Comparison of ENCODE assay signal across 9 mouse cellular contexts in the genomic region with DNA sequence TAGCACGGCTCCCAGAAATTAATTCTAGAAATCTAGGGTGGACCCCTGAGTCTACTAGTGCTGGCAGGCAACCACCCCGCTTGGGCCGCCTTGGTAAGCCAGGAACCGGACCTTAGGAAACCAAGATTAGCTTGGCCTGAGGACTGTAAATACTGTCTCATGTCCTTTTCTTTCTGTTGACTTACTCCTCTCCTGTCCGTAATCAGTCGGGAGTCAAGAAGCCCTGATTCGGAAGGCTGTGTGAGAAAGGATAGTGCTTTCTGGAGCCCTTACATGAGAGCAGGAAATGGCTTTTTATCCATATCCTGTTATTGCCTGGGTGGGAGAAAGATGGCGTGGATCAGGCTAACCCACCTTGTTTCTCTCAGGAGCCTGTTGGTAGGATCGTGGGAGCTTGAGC. TPM values are rescaled to one million over a fixed set of nuclear protein-coding genes. Genes with fewer than 3 reads are reported as not detected.
DNase-seq lines count a peak whose midpoint lies in the region; ATAC-seq and TF ChIP-seq lines count a peak whose summit lies in the region.
"Had no signal": no experiment of that assay in that cellular context is flagged by ENCODE, and none has a peak within 500 bp of the region (broad histone marks: within the 10 kb centered on the region; RNA-seq: fewer than 3 reads in every experiment).

No protein-coding gene starts in this region.

- ATAC-seq in forebrain, postnatal 0 days: no peak
- no peak for ATAC-seq in kidney, postnatal 0 days (replicated peaks; ENCODE audit: low FRiP score, low read depth)
- ATAC-seq in midbrain, embryonic 14.5 days (ENCODE audit: low FRiP score, low TSS enrichment): no peak

- H3K9me3 ChIP-seq in forebrain, postnatal 0 days (ENCODE audit: low read length): no peaks in the 10 kb centered on the region
- no peaks in the 10 kb centered on the region for H3K9me3 ChIP-seq in kidney, postnatal 0 days (replicated peaks; ENCODE audit: low read length)
- H3K9me3 ChIP-seq in midbrain, embryonic 14.5 days (ENCODE audit: control insufficient read depth, low read length): no peaks in the 10 kb centered on the region

- H3K4me1 ChIP-seq in forebrain, postnatal 0 days (ENCODE audit: insufficient read depth): peaks cover 12% of the 10 kb centered on the region
- peaks cover 15% of the 10 kb centered on the region for H3K4me1 ChIP-seq in kidney, postnatal 0 days (replicated peaks; ENCODE audit: insufficient read depth, low read length)
- H3K4me1 ChIP-seq in midbrain, embryonic 14.5 days (ENCODE audit: control insufficient read depth, insufficient read depth, low read length): peaks cover 24% of the 10 kb centered on the region

- WGBS in forebrain, postnatal 0 days: 19% methylated on average over 9 of the region's 9 CpGs
- WGBS in kidney, postnatal 0 days: 4% methylated on average over 9 of the region's 9 CpGs
- 25% methylated on average over 9 of the region's 9 CpGs for WGBS in midbrain, embryonic 14.5 days

- no peak for TF ChIP-seq CTCF in gastrocnemius, adult 2 months (IDR thresholded peaks at IDR 0.05)
- no peak for TF ChIP-seq CTCF in forebrain, postnatal 0 days (IDR thresholded peaks at IDR 0.05; ENCODE audit: low read depth)
- TF ChIP-seq CTCF in kidney, postnatal 0 days (IDR thresholded peaks at IDR 0.05; ENCODE audit: low read depth): no peak

- peak overlapping the region; percentile 80 for H3K9ac ChIP-seq in forebrain, postnatal 0 days
- peak overlapping the region; percentile 83 for H3K9ac ChIP-seq in kidney, postnatal 0 days (ENCODE audit: low read depth, low read length)
- peak overlapping the region; percentile 88 for H3K9ac ChIP-seq in midbrain, embryonic 14.5 days (replicated peaks; ENCODE audit: low read length)

- intact Hi-C loops in gastrocnemius, adult 2 months (cut with DNase I): no loop called here

- DNase-seq in gastrocnemius, adult 2 months: no peak
- DNase-seq in gastrocnemius, adult 8-10 months (ENCODE audit: low spot score in 2 of 2): no peak
- DNase-seq in adipocyte (ENCODE audit: low spot score): peak; percentile 48
- peak; percentile 49 for DNase-seq in forebrain, postnatal 0 days
- peak; percentile 50 for DNase-seq in kidney, postnatal 0 days (ENCODE audit: low spot score)
- peak; percentile 30 for DNase-seq in midbrain, embryonic 14.5 days
- DNase-seq in ovary, postnatal 14 days (ENCODE audit: low spot score): no peak
- DNase-seq in layer of hippocampus, adult 9-11 months: no peak

- H3K27me3 ChIP-seq in forebrain, postnatal 0 days (ENCODE audit: insufficient read depth, low read length): no peaks in the 10 kb centered on the region
- H3K27me3 ChIP-seq in kidney, postnatal 0 days (ENCODE audit: insufficient read depth, low read length): no peaks in the 10 kb centered on the region
- H3K27me3 ChIP-seq in midbrain, embryonic 14.5 days (ENCODE audit: control insufficient read depth, insufficient read depth, low read length): no peaks in the 10 kb centered on the region

- peak overlapping the region; percentile 83 for H3K4me3 ChIP-seq in gastrocnemius, adult 2 months
- H3K4me3 ChIP-seq in forebrain, postnatal 0 days (ENCODE audit: low read depth, low read length): peak overlapping the region; percentile 73
- H3K4me3 ChIP-seq in kidney, postnatal 0 days (replicated peaks; ENCODE audit: low read depth, low read length): peak overlapping the region; percentile 50
- H3K4me3 ChIP-seq in midbrain, embryonic 14.5 days (replicated peaks; ENCODE audit: low read depth, low read length): peak overlapping the region; percentile 57

- H3K4me2 ChIP-seq in forebrain, postnatal 0 days (ENCODE audit: low read depth): peak overlapping the region; percentile 76
- H3K4me2 ChIP-seq in kidney, postnatal 0 days (ENCODE audit: low read length): peak overlapping the region; percentile 81
- peak overlapping the region; percentile 82 for H3K4me2 ChIP-seq in midbrain, embryonic 14.5 days (ENCODE audit: low read length)

- H3K36me3 ChIP-seq in forebrain, postnatal 0 days (ENCODE audit: insufficient read depth): peaks cover 7% of the 10 kb centered on the region; the same call in 1 of the 2 replicates
- no peaks in the 10 kb centered on the region for H3K36me3 ChIP-seq in kidney, postnatal 0 days (ENCODE audit: insufficient read depth, low read length)
- H3K36me3 ChIP-seq in midbrain, embryonic 14.5 days (ENCODE audit: control insufficient read depth, insufficient read depth, low read length): peaks cover 7% of the 10 kb centered on the region; the same call in 1 of the 2 replicates

- H3K27ac ChIP-seq in gastrocnemius, adult 2 months: peak overlapping the region; percentile 99
- H3K27ac ChIP-seq in forebrain, postnatal 0 days (ENCODE audit: low read depth, low read length): peak overlapping the region; percentile 97
- H3K27ac ChIP-seq in kidney, postnatal 0 days: peak overlapping the region; percentile 91
- H3K27ac ChIP-seq in midbrain, embryonic 14.5 days (replicated peaks; ENCODE audit: low read depth, low read length): peak overlapping the region; percentile 27

RNA-seq across cellular contexts. Expression of gene Kctd20, which starts 1.5 kb away (rescaled TPM):
- total RNA-seq in gastrocnemius, adult 2 months (2021): 10 to 100 TPM; 33.4 to 39.8 TPM
- total RNA-seq in gastrocnemius, adult 8-10 months (2022): 10 to 100 TPM; 27.0 to 38.6 (median 28.7) TPM
- 69.2 and 77.3 TPM in 2 replicates for total RNA-seq in forebrain, postnatal 0 days (2014; rRNA removed)
- 63.4 and 72.9 TPM in 2 replicates for polyA plus RNA-seq in forebrain, postnatal 0 days (2015; fragmentation: Nextera tagmentation; extraction: Ambion mirVana)
- polyA plus RNA-seq in kidney, postnatal 0 days (2015; fragmentation: Nextera tagmentation; extraction: Ambion mirVana): 54.5 and 58.8 TPM in 2 replicates
- polyA plus RNA-seq in midbrain, embryonic 14.5 days (2014; fragmentation: Nextera tagmentation; extraction: Ambion mirVana): 61.1 and 93.6 TPM in 2 replicates

RNA-seq across cellular contexts. Expression of gene Pxt1, which starts 9.6 kb away (rescaled TPM):
- not detected for total RNA-seq in gastrocnemius, adult 2 months (2021)
- total RNA-seq in gastrocnemius, adult 8-10 months (2022): not detected
- total RNA-seq in forebrain, postnatal 0 days (2014; rRNA removed): not detected in 2 replicates
- not detected in 2 replicates for polyA plus RNA-seq in forebrain, postnatal 0 days (2015; fragmentation: Nextera tagmentation; extraction: Ambion mirVana)
- not detected in 2 replicates for polyA plus RNA-seq in kidney, postnatal 0 days (2015; fragmentation: Nextera tagmentation; extraction: Ambion mirVana)
- polyA plus RNA-seq in midbrain, embryonic 14.5 days (2014; fragmentation: Nextera tagmentation; extraction: Ambion mirVana): not detected in 2 replicates
- total RNA-seq: neutrophil, adult 5-6 weeks had no signal

RNA-seq across cellular contexts. Expression of gene 4930539E08Rik, which starts 38.1 kb away (rescaled TPM):
- under 1 TPM in 1 of 2 experiments, not detected in 1; 0.10 TPM for total RNA-seq in gastrocnemius, adult 2 months (2021)
- total RNA-seq in gastrocnemius, adult 8-10 months (2022): not detected
- total RNA-seq in forebrain, postnatal 0 days (2014; rRNA removed): 3.3 and 4.1 TPM in 2 replicates
- polyA plus RNA-seq in forebrain, postnatal 0 days (2015; fragmentation: Nextera tagmentation; extraction: Ambion mirVana): 1.8 and 2.1 TPM in 2 replicates
- polyA plus RNA-seq in kidney, postnatal 0 days (2015; fragmentation: Nextera tagmentation; extraction: Ambion mirVana): 0.24 and 0.41 TPM in 2 replicates
- polyA plus RNA-seq in midbrain, embryonic 14.5 days (2014; fragmentation: Nextera tagmentation; extraction: Ambion mirVana): 1.0 and 1.2 TPM in 2 replicates

RNA-seq across cellular contexts. Expression of gene Stk38, which starts 54.5 kb away (rescaled TPM):
- 10 to 100 TPM; 26.9 to 29.2 TPM for total RNA-seq in gastrocnemius, adult 2 months (2021)
- 10 to 100 TPM; 19.5 to 22.5 (median 19.8) TPM for total RNA-seq in gastrocnemius, adult 8-10 months (2022)
- 49.0 and 58.8 TPM in 2 replicates for total RNA-seq in forebrain, postnatal 0 days (2014; rRNA removed)
- polyA plus RNA-seq in forebrain, postnatal 0 days (2015; fragmentation: Nextera tagmentation; extraction: Ambion mirVana): 32.8 and 43.7 TPM in 2 replicates
- polyA plus RNA-seq in kidney, postnatal 0 days (2015; fragmentation: Nextera tagmentation; extraction: Ambion mirVana): 58.8 and 66.9 TPM in 2 replicates
- 74.8 and 102 TPM in 2 replicates for polyA plus RNA-seq in midbrain, embryonic 14.5 days (2014; fragmentation: Nextera tagmentation; extraction: Ambion mirVana)

Comparison
In these comparisons a context has a peak if more than half of its experiments do, and no peak if none do; other contexts are left out.
1. DNase-seq: peak in adipocyte (single experiment), forebrain, postnatal 0 days (single experiment), kidney, postnatal 0 days (single experiment) and midbrain, embryonic 14.5 days (single experiment); none in gastrocnemius, adult 2 months (single experiment), gastrocnemius, adult 8-10 months (0 of 2), ovary, postnatal 14 days (single experiment) and layer of hippocampus, adult 9-11 months (single experiment).
2. H3K27ac ChIP-seq: peak in every context shown above with its lines; median percentile 99 in gastrocnemius, adult 2 months; 97 in forebrain, postnatal 0 days; 91 in kidney, postnatal 0 days; 27 in midbrain, embryonic 14.5 days.
3. Peak in every context shown above with its lines, with median percentiles within 50 percentile points of each other: H3K4me3 ChIP-seq, H3K4me2 ChIP-seq and H3K9ac ChIP-seq.